Mouse (Mus musculus) right cerebral cortex, postnatal 25 days (tissue): ENCODE data around the gene Sycp3.
"Not testable (repeated sequence)": the region's sequence is repeated elsewhere in the genome, so short reads cannot be mapped to it uniquely, and the experiment has no call there.

ENCODE experiments used
- DNase-seq: peaks from one replicate; pipeline ENCODE4 v3.0.0; 2022

The Sycp3 gene

GRCm38 (mm10) chr10:88501886-88502765 lies 42.8 kb downstream of the Sycp3 start:
- DNase-seq, result no peak

- no peak for DNase-seq
Measured at GRCm38 (mm10) chr10:88502919-88503318, 43.5 kb downstream of the Sycp3 start.

GRCm38 (mm10) chr10:88503421-88504314 lies 44.3 kb downstream of the Sycp3 start, which contains the start of gene Chpt1:
Chpt1 (minus strand) TSS chr10:88504073.
- peak; percentile 78 for DNase-seq

- no peak for DNase-seq
Measured at GRCm38 (mm10) chr10:88504481-88504880, 45.1 kb downstream of the Sycp3 start.

GRCm38 (mm10) chr10:88505256-88505655 lies 45.9 kb downstream of the Sycp3 start:
- no peak for DNase-seq

GRCm38 (mm10) chr10:88507691-88508143 lies 48.3 kb downstream of the Sycp3 start:
- DNase-seq, result no peak

- no peak for DNase-seq
Measured at GRCm38 (mm10) chr10:88510503-88511271, 51.3 kb downstream of the Sycp3 start.

- DNase-seq, result no peak
Measured at GRCm38 (mm10) chr10:88511355-88511754, 52.0 kb downstream of the Sycp3 start.

GRCm38 (mm10) chr10:88513574-88514135 lies 54.3 kb downstream of the Sycp3 start:
- no peak for DNase-seq

- DNase-seq, result peak; percentile 47
Measured at GRCm38 (mm10) chr10:88514495-88514894, 55.1 kb downstream of the Sycp3 start.

- DNase-seq, result not testable (repeated sequence)
Measured at GRCm38 (mm10) chr10:88515049-88515448, 55.7 kb downstream of the Sycp3 start.

- no peak for DNase-seq
Measured at GRCm38 (mm10) chr10:88522795-88523194, 63.4 kb downstream of the Sycp3 start.
